Mouse (Mus musculus): Measurements from ENCODE around the gene Rhobtb1. TPM values are rescaled to one million over a fixed set of nuclear protein-coding genes. Genes with fewer than 3 reads are reported as not detected.

Gene Rhobtb1
- polyA plus RNA-seq, 1 experiment = 10.8 TPM

- Histone ChIP-seq H3K4me1 (ENCODE audit: control insufficient read depth, insufficient read depth, insufficient read length) (no peaks in the 10 kb centered on the region), H3K27ac (ENCODE audit: insufficient read depth, low read length) (no peak overlapping the region), H3K27me3 (ENCODE audit: control insufficient read depth, insufficient read depth, low read length) (no peaks in the 10 kb centered on the region), H3K4me3 (ENCODE audit: extremely low read depth, insufficient read depth, insufficient read length) (no peak overlapping the region), H3K36me3 (ENCODE audit: control insufficient read depth, insufficient read depth, low read length) (no peaks in the 10 kb centered on the region)
- 88% methylated on average over 7 of the region's 7 CpGs for WGBS
- TF ChIP-seq POLR2A (IDR thresholded peaks at IDR 0.05; ENCODE audit: low read depth, low read length) = no peak
- no peak for TF ChIP-seq CTCF (IDR thresholded peaks at IDR 0.05; ENCODE audit: extremely low read depth, insufficient read depth, insufficient read length, insufficient replicate concordance)
- no peak for DNase-seq (ENCODE audit: low read depth in 1 of 2, low spot score in 2 of 2)
Observed at GRCm38 (mm10) chr10:69305600-69305999, 154.4 kb downstream of the Rhobtb1 start.

GRCm38 (mm10) chr10:69306205-69306604 is 155.0 kb downstream of the Rhobtb1 start:
- Histone ChIP-seq H3K27ac (ENCODE audit: insufficient read depth, low read length) (no peak overlapping the region), H3K4me1 (ENCODE audit: control insufficient read depth, insufficient read depth, insufficient read length) (no peaks in the 10 kb centered on the region), H3K27me3 (ENCODE audit: control insufficient read depth, insufficient read depth, low read length) (no peaks in the 10 kb centered on the region), H3K4me3 (ENCODE audit: extremely low read depth, insufficient read depth, insufficient read length) (no peak overlapping the region), H3K36me3 (ENCODE audit: control insufficient read depth, insufficient read depth, low read length) (no peaks in the 10 kb centered on the region)
- WGBS = 36% methylated on average over 14 of the region's 14 CpGs
- peak; percentile 76; the same call in 1 of the 2 replicates for TF ChIP-seq CTCF (IDR thresholded peaks at IDR 0.05; ENCODE audit: extremely low read depth, insufficient read depth, insufficient read length, insufficient replicate concordance)
- TF ChIP-seq POLR2A (IDR thresholded peaks at IDR 0.05; ENCODE audit: low read depth, low read length) = no peak
- DNase-seq (ENCODE audit: low read depth in 1 of 2, low spot score in 2 of 2) = peak in 1 of 2 experiments; percentile 33

- H3K4me3 ChIP-seq (ENCODE audit: extremely low read depth, insufficient read depth, insufficient read length) = no peak overlapping the region
- H3K4me1 ChIP-seq (ENCODE audit: control insufficient read depth, insufficient read depth, insufficient read length) = no peaks in the 10 kb centered on the region
- H3K36me3 ChIP-seq (ENCODE audit: control insufficient read depth, insufficient read depth, low read length) = no peaks in the 10 kb centered on the region
- H3K27me3 ChIP-seq (ENCODE audit: control insufficient read depth, insufficient read depth, low read length) = no peaks in the 10 kb centered on the region
- WGBS = 52% methylated on average over 5 of the region's 5 CpGs
- TF ChIP-seq CTCF (IDR thresholded peaks at IDR 0.05; ENCODE audit: extremely low read depth, insufficient read depth, insufficient read length, insufficient replicate concordance) = peak; percentile 78; the same call in 1 of the 2 replicates
- no peak for TF ChIP-seq POLR2A (IDR thresholded peaks at IDR 0.05; ENCODE audit: low read depth, low read length)
- no peak overlapping the region for H3K27ac ChIP-seq (ENCODE audit: insufficient read depth, low read length)
- peak; percentile 22 to 53 for DNase-seq (ENCODE audit: low read depth in 1 of 2, low spot score in 2 of 2)
Observed at GRCm38 (mm10) chr10:69307067-69307466, 155.8 kb downstream of the Rhobtb1 start.

- H3K27ac ChIP-seq (ENCODE audit: insufficient read depth, low read length) = no peak overlapping the region
- H3K4me1 ChIP-seq (ENCODE audit: control insufficient read depth, insufficient read depth, insufficient read length) = no peaks in the 10 kb centered on the region
- H3K27me3 ChIP-seq (ENCODE audit: control insufficient read depth, insufficient read depth, low read length) = no peaks in the 10 kb centered on the region
- TF ChIP-seq CTCF (IDR thresholded peaks at IDR 0.05; ENCODE audit: extremely low read depth, insufficient read depth, insufficient read length, insufficient replicate concordance) = no peak
- no peak for TF ChIP-seq POLR2A (IDR thresholded peaks at IDR 0.05; ENCODE audit: low read depth, low read length)
- no peak for DNase-seq (ENCODE audit: low read depth in 1 of 2, low spot score in 2 of 2)
- H3K36me3 ChIP-seq (ENCODE audit: control insufficient read depth, insufficient read depth, low read length) = no peaks in the 10 kb centered on the region
- H3K4me3 ChIP-seq (ENCODE audit: extremely low read depth, insufficient read depth, insufficient read length) = no peak overlapping the region
- WGBS = 18% methylated on average over 5 of the region's 5 CpGs
Observed at GRCm38 (mm10) chr10:69309109-69309508, 157.9 kb downstream of the Rhobtb1 start.

- 72% methylated on average over 16 of the region's 16 CpGs for WGBS
- TF ChIP-seq POLR2A (IDR thresholded peaks at IDR 0.05; ENCODE audit: low read depth, low read length) (no peak), CTCF (IDR thresholded peaks at IDR 0.05; ENCODE audit: extremely low read depth, insufficient read depth, insufficient read length, insufficient replicate concordance) (no peak)
- Histone ChIP-seq H3K4me1 (ENCODE audit: control insufficient read depth, insufficient read depth, insufficient read length) (no peaks in the 10 kb centered on the region), H3K27me3 (ENCODE audit: control insufficient read depth, insufficient read depth, low read length) (no peaks in the 10 kb centered on the region), H3K4me3 (ENCODE audit: extremely low read depth, insufficient read depth, insufficient read length) (no peak overlapping the region), H3K36me3 (ENCODE audit: control insufficient read depth, insufficient read depth, low read length) (no peaks in the 10 kb centered on the region), H3K27ac (ENCODE audit: insufficient read depth, low read length) (no peak overlapping the region)
- DNase-seq (ENCODE audit: low read depth in 1 of 2, low spot score in 2 of 2) = no peak
Observed at GRCm38 (mm10) chr10:69311867-69312266, 160.6 kb downstream of the Rhobtb1 start.

GRCm38 (mm10) chr10:69313944-69314343 is 162.7 kb downstream of the Rhobtb1 start:
- Histone ChIP-seq H3K27me3 (ENCODE audit: control insufficient read depth, insufficient read depth, low read length) (no peaks in the 10 kb centered on the region), H3K27ac (ENCODE audit: insufficient read depth, low read length) (no peak overlapping the region), H3K4me3 (ENCODE audit: extremely low read depth, insufficient read depth, insufficient read length) (no peak overlapping the region), H3K36me3 (ENCODE audit: control insufficient read depth, insufficient read depth, low read length) (no peaks in the 10 kb centered on the region), H3K4me1 (ENCODE audit: control insufficient read depth, insufficient read depth, insufficient read length) (no peaks in the 10 kb centered on the region)
- no peak for TF ChIP-seq POLR2A (IDR thresholded peaks at IDR 0.05; ENCODE audit: low read depth, low read length)
- TF ChIP-seq CTCF (IDR thresholded peaks at IDR 0.05; ENCODE audit: extremely low read depth, insufficient read depth, insufficient read length, insufficient replicate concordance) = no peak
- no peak for DNase-seq (ENCODE audit: low read depth in 1 of 2, low spot score in 2 of 2)
- 87% methylated on average over 8 of the region's 8 CpGs for whole genome bisulfite sequencing

GRCm38 (mm10) chr10:69318514-69318913 is 167.3 kb downstream of the Rhobtb1 start:
- H3K4me3 ChIP-seq (ENCODE audit: extremely low read depth, insufficient read depth, insufficient read length) = no peak overlapping the region
- no peak for DNase-seq (ENCODE audit: low read depth in 1 of 2, low spot score in 2 of 2)
- TF ChIP-seq CTCF (IDR thresholded peaks at IDR 0.05; ENCODE audit: extremely low read depth, insufficient read depth, insufficient read length, insufficient replicate concordance) = no peak
- TF ChIP-seq POLR2A (IDR thresholded peaks at IDR 0.05; ENCODE audit: low read depth, low read length) = no peak
- 95% methylated on average over 11 of the region's 11 CpGs for WGBS
- no peak overlapping the region for H3K27ac ChIP-seq (ENCODE audit: insufficient read depth, low read length)
- no peaks in the 10 kb centered on the region for H3K36me3 ChIP-seq (ENCODE audit: control insufficient read depth, insufficient read depth, low read length)
- H3K27me3 ChIP-seq (ENCODE audit: control insufficient read depth, insufficient read depth, low read length) = no peaks in the 10 kb centered on the region
- H3K4me1 ChIP-seq (ENCODE audit: control insufficient read depth, insufficient read depth, insufficient read length) = no peaks in the 10 kb centered on the region
